Mouse (Mus musculus) stomach, postnatal 0 days (tissue): ENCODE data around the gene Six6. TPM values are rescaled to one million over a fixed set of nuclear protein-coding genes. Genes with fewer than 3 reads are reported as not detected.

ENCODE experiments used
- ATAC-seq: fragments of 200-750 bp; cut with Nextera tagmentation; 2 replicates; pipeline ENCODE4 v1.8.0; 2017; ENCODE audit not compliant: low FRiP score, low TSS enrichment
- DNase-seq: peaks from one replicate; pipeline ENCODE4 v3.0.0-alpha.2; 2016; ENCODE audit warnings: low spot score
- H3K27ac ChIP-seq: fragments of 300-500 bp; sonication (generic); replicated peaks from 2 replicates; pipeline ENCODE4 v1.5.1; 2014; ENCODE audit warnings: mild to moderate bottlenecking, control low read depth
- H3K27me3 ChIP-seq: fragments of 300-500 bp; sonication (generic); 2 replicates; pipeline ENCODE4 v1.6.1; 2014; ENCODE audit warnings: low read length; ENCODE audit not compliant: control insufficient read depth, insufficient read depth
- H3K36me3 ChIP-seq: fragments of 300-500 bp; sonication (generic); 2 replicates; pipeline ENCODE4 v1.6.1; 2014; ENCODE audit warnings: low read length, mixed read lengths; ENCODE audit not compliant: control insufficient read depth, insufficient read depth
- H3K4me1 ChIP-seq: fragments of 300-500 bp; sonication (generic); replicated peaks from 2 replicates; pipeline ENCODE4 v1.6.1; 2014; ENCODE audit warnings: antibody characterized with exemption; ENCODE audit not compliant: control insufficient read depth, insufficient read depth
- H3K4me2 ChIP-seq: fragments of 300-500 bp; sonication (generic); replicated peaks from 2 replicates; pipeline ENCODE4 v1.6.1; 2014; ENCODE audit warnings: low read depth, mild to moderate bottlenecking, control low read depth, moderate library complexity
- H3K4me3 ChIP-seq: fragments of 300-500 bp; sonication (generic); 2 replicates; pipeline ENCODE4 v1.5.1; 2014; ENCODE audit warnings: low read depth, low read length, control low read depth
- H3K9ac ChIP-seq: fragments of 300-500 bp; sonication (generic); 2 replicates; pipeline ENCODE4 v1.6.1; 2014; ENCODE audit warnings: mild to moderate bottlenecking, low read length, control low read depth, mixed read lengths
- H3K9me3 ChIP-seq: fragments of 300-500 bp; sonication (generic); 2 replicates; pipeline ENCODE4 v1.6.1; 2016; ENCODE audit warnings: low read length; ENCODE audit not compliant: control insufficient read depth
- CTCF ChIP-seq: IDR thresholded peaks from 2 replicates; pipeline ENCODE4 v1.5.1; 2016; ENCODE audit warnings: antibody characterized with exemption, low read depth, mild to moderate bottlenecking, moderate library complexity
- EP300 ChIP-seq: optimal IDR thresholded peaks from 2 replicates; pipeline ENCODE3; 2016; ENCODE audit warnings: antibody characterized with exemption
- WGBS: fragments of 180-500 bp; shearing (Covaris S2); extraction: QIAGEN DNeasy Blood & Tissue Kit; methylation state at CpG from one replicate; pipeline ENCODE4 v1.1.7; 2014; 5-methylcytosine and 5-hydroxymethylcytosine counted together
- polyA plus RNA-seq: library from polyadenylated mRNA; unstranded; fragments of >200 nt; fragmentation: Nextera tagmentation; extraction: Ambion mirVana; gene quantifications from 2 replicates; pipeline ENCODE4 v1.2.1, GENCODE M21; 2015

Gene Six6
- polyA plus RNA-seq = not detected in 2 replicates

DNA sequence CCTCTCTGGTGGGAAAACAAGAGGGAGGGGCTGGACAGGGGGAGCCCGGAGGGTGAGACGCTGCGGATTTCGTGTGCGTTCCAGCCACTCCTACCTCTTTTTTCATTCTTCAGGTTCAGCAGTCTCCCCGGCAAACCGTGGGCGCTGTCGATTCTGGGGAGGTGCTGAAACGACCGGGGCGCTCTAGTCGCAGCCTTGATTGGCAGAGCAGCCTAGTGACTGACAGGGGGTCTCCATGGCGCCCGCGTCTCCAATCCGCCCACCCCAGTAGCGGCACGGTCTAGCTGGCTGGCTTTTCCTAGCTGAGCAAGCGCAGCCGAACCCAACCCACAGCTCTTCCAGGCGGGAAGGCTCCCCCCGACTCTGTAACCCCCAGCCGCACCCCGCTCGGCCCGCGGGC, at the start of gene Six6:
Gene Six6 (plus strand): TSS at position 277 of the 400 bp plus-strand sequence.
- DNase-seq (peak; percentile 46), ATAC-seq (no peak)
- no peak within 1 kb of the TSS; the same call in 1 of the 2 replicates for H3K4me3 ChIP-seq
- H3K4me2 ChIP-seq = no peak within 1 kb of the TSS
- H3K9me3 ChIP-seq = no peaks in the 10 kb centered on the region
- TF ChIP-seq CTCF = no peak
- no peak for TF ChIP-seq EP300
- WGBS = under 1% methylated on average over 28 of the region's 28 CpGs
- H3K9ac ChIP-seq = no peak within 1 kb of the TSS
- peaks cover 31% of the 10 kb centered on the region for H3K27me3 ChIP-seq
- no peaks in the 10 kb centered on the region for H3K4me1 ChIP-seq
- H3K36me3 ChIP-seq = no peaks in the 10 kb centered on the region
- no peak within 1 kb of the TSS for H3K27ac ChIP-seq

DNA sequence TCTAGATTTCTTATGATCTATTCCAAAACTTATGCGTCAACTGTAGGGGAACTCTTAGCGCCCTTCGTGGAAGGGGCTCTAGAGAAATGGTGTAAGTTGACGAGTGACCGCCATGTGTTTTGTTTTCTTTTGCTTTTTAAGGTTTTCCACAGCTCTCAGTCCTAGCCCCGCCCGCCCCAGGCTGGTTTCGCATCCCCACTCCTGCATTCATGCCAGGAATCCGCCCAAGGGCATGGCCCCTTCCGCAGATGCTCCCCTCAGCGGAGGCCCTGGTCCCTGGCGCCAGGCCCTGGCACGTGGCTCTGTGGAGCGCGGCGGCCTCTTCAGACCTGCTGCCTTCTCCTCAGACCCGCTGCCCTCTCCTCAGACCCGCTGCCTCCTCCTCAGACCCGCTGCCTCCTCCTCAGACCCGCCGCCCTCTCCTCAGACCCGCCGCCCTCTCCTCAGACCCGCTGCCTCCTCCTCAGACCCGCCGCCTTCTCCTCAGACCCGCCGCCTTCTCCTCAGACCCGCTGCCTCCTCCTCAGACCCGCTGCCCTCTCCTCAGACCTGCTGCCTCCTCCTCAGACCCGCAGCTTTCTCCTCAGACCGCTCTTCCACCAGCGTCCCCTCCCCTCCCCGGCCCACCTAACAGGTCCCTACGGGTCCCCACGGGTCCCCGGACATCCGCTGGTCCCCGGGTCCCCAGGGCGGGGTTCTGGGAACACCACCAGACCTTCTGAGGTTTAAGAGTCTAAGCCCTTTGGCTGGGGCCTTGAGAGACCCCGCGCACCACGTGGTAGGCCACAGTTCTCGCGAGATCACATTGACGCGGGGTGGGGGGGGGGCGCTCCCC, 22.3 kb upstream of the Six6 start:
- TF ChIP-seq EP300 (no peak), CTCF (no peak)
- H3K36me3 ChIP-seq = no peaks in the 10 kb centered on the region
- H3K9ac ChIP-seq = peak overlapping the region; percentile 43; the same call in 1 of the 2 replicates
- DNase-seq = no peak
- ATAC-seq = no peak; the same call in 1 of the 2 replicates
- H3K4me3 ChIP-seq = peak overlapping the region; percentile 22
- no peaks in the 10 kb centered on the region for H3K27me3 ChIP-seq
- no peak overlapping the region for H3K27ac ChIP-seq
- H3K4me2 ChIP-seq = peak overlapping the region; percentile 49
- WGBS = 22% methylated on average over 39 of the region's 48 CpGs
- H3K9me3 ChIP-seq = no peaks in the 10 kb centered on the region
- H3K4me1 ChIP-seq = no peaks in the 10 kb centered on the region

DNA sequence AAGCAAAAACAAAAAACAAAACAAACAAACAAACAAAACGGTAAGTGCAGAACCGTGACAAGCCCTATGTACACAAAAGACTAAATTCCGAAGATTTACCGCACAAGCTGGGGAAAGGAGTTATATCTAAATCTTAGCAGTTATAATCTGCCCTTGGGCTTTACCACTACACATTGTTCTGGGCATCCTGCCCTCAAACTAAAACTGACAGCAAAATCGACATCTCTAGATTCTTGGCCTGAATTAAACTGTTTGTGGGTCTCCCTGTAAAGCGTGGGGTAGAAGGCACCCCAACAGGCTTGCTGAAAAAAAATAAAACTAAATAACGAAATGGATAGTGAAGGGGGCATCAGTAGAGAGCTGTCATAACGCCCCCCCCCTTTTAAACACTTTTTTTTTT, 2.9 kb upstream of the Six6 start:
- H3K36me3 ChIP-seq = no peaks in the 10 kb centered on the region
- DNase-seq = no peak
- H3K4me3 ChIP-seq = no peak overlapping the region
- TF ChIP-seq CTCF (no peak), EP300 (no peak)
- no peak for ATAC-seq
- H3K27ac ChIP-seq = no peak overlapping the region
- peaks cover 22% of the 10 kb centered on the region for H3K27me3 ChIP-seq
- H3K9ac ChIP-seq = no peak overlapping the region
- 26% methylated on average over 8 of the region's 8 CpGs for WGBS
- H3K9me3 ChIP-seq = no peaks in the 10 kb centered on the region
- H3K4me2 ChIP-seq = no peak overlapping the region
- no peaks in the 10 kb centered on the region for H3K4me1 ChIP-seq

DNA sequence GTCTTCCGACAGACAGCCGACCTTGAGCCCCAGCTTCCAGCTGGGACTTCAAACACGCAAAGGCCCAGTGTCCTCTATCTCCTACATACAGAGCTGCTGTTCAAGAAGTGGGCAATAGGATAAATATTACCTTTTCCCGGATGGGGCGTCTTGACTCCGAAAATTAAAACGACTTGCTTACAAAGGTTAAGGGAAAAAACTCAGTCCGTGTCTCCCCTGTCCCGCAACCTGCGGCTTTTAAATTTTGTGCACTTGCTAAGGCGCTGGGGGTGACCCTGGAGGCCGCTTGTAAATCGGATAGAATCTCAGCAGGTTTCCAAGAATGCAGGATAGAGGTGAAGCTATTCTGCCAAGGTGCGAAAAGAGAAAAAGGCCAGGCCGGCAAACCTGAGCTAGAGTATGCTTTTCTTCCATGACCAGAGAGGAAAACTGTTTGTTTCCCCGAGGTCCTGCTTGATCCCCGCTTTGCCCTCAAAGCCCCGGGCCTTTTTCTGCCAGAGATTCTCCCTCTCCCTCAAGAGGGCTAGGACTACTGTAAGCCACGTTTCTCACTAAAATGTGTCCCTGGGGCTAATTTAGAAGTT, 2.1 kb upstream of the Six6 start:
- Histone ChIP-seq H3K4me3 (no peak overlapping the region), H3K4me2 (no peak overlapping the region), H3K9ac (no peak overlapping the region), H3K27me3 (peaks cover 22% of the 10 kb centered on the region), H3K9me3 (no peaks in the 10 kb centered on the region), H3K27ac (no peak overlapping the region), H3K4me1 (no peaks in the 10 kb centered on the region), H3K36me3 (no peaks in the 10 kb centered on the region)
- no peak for ATAC-seq
- WGBS = 8% methylated on average over 19 of the region's 19 CpGs
- DNase-seq = no peak
- TF ChIP-seq CTCF = no peak
- TF ChIP-seq EP300 = no peak

DNA sequence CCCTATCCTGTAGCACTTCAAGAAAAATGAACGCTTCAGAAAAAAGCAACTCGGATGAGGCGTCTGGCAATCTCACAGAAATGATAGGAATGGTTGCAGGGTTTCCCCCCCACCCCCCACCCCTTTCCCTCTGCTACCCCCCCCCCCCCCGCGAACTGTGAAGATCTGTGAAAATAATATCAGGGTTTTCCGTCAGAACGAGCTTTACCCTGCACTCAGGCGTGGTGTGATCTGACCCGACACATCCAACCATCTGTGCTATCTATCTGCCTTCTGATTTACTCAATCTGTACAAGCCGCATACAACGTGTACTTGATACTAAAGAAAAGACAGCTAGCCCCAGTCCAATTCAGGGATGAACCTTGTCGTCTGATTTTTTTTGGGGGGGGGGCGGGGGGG, 1.5 kb upstream of the Six6 start:
- Histone ChIP-seq H3K27me3 (peaks cover 22% of the 10 kb centered on the region), H3K9ac (no peak overlapping the region), H3K4me1 (no peaks in the 10 kb centered on the region), H3K4me3 (no peak overlapping the region), H3K9me3 (no peaks in the 10 kb centered on the region), H3K36me3 (no peaks in the 10 kb centered on the region), H3K27ac (no peak overlapping the region), H3K4me2 (no peak overlapping the region)
- ATAC-seq = no peak
- no peak for DNase-seq
- WGBS = 4% methylated on average over 11 of the region's 13 CpGs
- TF ChIP-seq EP300 (no peak), CTCF (no peak)
